Mouse (Mus musculus) spleen, adult 2 months (tissue): ENCODE results near the gene Ssxb3. TPM values are rescaled to one million over a fixed set of nuclear protein-coding genes. Genes with fewer than 3 reads are reported as not detected.
"Not testable (repeated sequence)": the region's sequence is repeated elsewhere in the genome, so short reads cannot be mapped to it uniquely, and the experiment has no call there.

Source experiments
- DNase-seq, 2 experiments: peaks; one replicate each; pipeline versions ENCODE4 v3.0.0 to v3.0.0-alpha.2; 2012 to 2021; ENCODE audit warnings: low spot score in 2 of 2, low read depth in 1 of 2
- H3K27ac ChIP-seq: fragments of 200-500 bp; 2 replicates; pipeline ENCODE4 v1.5.1; 2012; ENCODE audit warnings: low read length, inconsistent platforms; ENCODE audit not compliant: insufficient read depth
- H3K27me3 ChIP-seq: fragments of 200-500 bp; 2 replicates; pipeline ENCODE4 v1.6.1; 2012; ENCODE audit warnings: mild to moderate bottlenecking, moderate library complexity, low read length, inconsistent platforms; ENCODE audit not compliant: control insufficient read depth, insufficient read depth
- H3K36me3 ChIP-seq: fragments of 200-500 bp; 2 replicates; pipeline ENCODE4 v1.6.1; 2012; ENCODE audit warnings: mild to moderate bottlenecking, low read length, inconsistent platforms; ENCODE audit not compliant: control insufficient read depth, insufficient read depth
- H3K4me1 ChIP-seq: fragments of 200-500 bp; 2 replicates; pipeline ENCODE4 v1.6.1; 2011; ENCODE audit warnings: inconsistent platforms; ENCODE audit not compliant: control insufficient read depth, insufficient read depth, insufficient read length
- H3K4me3 ChIP-seq: fragments of 200-500 bp; 2 replicates; pipeline ENCODE4 v1.5.1; 2011; ENCODE audit warnings: mild to moderate bottlenecking, inconsistent platforms; ENCODE audit not compliant: insufficient read depth, insufficient read length; ENCODE audit errors: extremely low read depth
- WGBS: fragments of 180-500 bp; shearing (Covaris S2); methylation state at CpG from one replicate; pipeline ENCODE4 v1.1.7; 2018; 5-methylcytosine and 5-hydroxymethylcytosine counted together
- polyA plus RNA-seq: library from polyadenylated mRNA; depleted of rRNA; stranded (reverse); fragments of >200 nt; gene quantifications from 2 replicates; pipeline ENCODE4 v1.2.3, GENCODE M21; 2012; rRNA removed

Ssxb3 gene
- polyA plus RNA-seq, result not detected in 2 replicates

DNA sequence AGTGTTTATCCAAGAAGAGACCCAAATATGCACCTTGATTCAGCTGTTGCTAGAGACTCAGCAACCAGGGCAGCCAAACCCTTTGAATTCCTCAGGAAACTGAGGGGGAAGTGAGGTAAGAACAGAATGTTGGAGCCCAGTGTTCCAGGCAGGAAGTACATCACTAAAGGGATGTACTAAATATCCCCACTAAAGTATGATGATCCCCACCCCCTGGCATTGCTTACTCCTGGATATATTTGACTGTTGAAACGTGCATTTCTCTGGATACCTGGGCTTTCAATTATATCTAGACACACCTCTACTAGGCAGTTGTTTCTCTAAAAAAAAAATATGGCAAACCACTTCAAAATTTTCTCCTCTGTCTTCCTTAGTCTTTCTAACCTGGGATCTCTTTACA lies at the start of gene Ssxb3:
Gene Ssxb3 (minus strand): TSS at position 101 of the 400 bp plus-strand sequence.
- not testable (repeated sequence) for H3K4me3 ChIP-seq, DNase-seq
- WGBS, result 31% methylated on average over 1 of the region's 1 CpGs

DNA sequence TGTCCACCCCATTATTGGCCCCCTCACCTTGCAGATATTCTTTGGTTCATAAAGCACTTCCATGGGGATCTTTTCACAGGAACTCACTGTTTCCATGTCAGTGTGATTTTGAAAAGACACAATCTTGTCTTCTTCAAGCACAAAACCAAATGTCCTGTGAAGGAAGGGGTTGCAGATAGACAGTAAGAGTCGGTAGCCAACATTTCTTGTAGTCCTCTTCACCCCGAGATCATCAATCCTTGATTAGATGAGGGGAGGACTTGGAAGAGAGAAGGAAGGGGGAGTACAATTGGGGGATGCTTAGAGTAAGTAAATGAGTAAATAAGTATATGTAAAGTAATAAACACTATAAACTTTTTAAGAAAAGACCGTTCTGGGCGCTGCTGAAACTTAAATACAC lies 43.5 kb downstream of the Ssxb3 start, which contains the start of gene Ssxb6:
Gene Ssxb6 (minus strand): TSS at position 101 of the 400 bp plus-strand sequence.
- DNase-seq, H3K36me3 ChIP-seq, H3K4me1 ChIP-seq, H3K27me3 ChIP-seq, H3K4me3 ChIP-seq, H3K27ac ChIP-seq: not testable (repeated sequence)
- WGBS, result 83% methylated on average over 4 of the region's 4 CpGs

More for the DNA sequence above, at the start of gene Ssxb3:
- not testable (repeated sequence) for H3K27ac ChIP-seq, H3K4me1 ChIP-seq, H3K36me3 ChIP-seq, H3K27me3 ChIP-seq

Other genes starting within 250 kb of the Ssxb3 start
- gene Ssxb9, start 224.8 kb downstream of the Ssxb3 start, polyA plus RNA-seq, result not detected in 2 replicates
- not detected in 2 replicates for gene Ssxb1, start 178.5 kb downstream of the Ssxb3 start, polyA plus RNA-seq
- not detected in 2 replicates for gene Ssxb2, start 130.1 kb downstream of the Ssxb3 start, polyA plus RNA-seq
- gene Gm14459, start 66.9 kb downstream of the Ssxb3 start, polyA plus RNA-seq, result not detected in 2 replicates
- gene Ssxb6, start 43.6 kb downstream of the Ssxb3 start, polyA plus RNA-seq, result not detected in 2 replicates
- gene Ssxb8, start 99.0 kb upstream of the Ssxb3 start, polyA plus RNA-seq, result not detected in 2 replicates
- gene Ssx9, start 156.6 kb upstream of the Ssxb3 start, polyA plus RNA-seq, result not detected in 2 replicates
- not detected in 2 replicates for gene Ssxb5, start 211.9 kb upstream of the Ssxb3 start, polyA plus RNA-seq